Mouse (Mus musculus) small intestine, adult 2 months (tissue): ENCODE results near the gene Ugt1a8.
A peak's percentile ranks its signal among the peaks of the same experiment; 100 is the strongest.
"Not testable (repeated sequence)": the region's sequence is repeated elsewhere in the genome, so short reads cannot be mapped to it uniquely, and the experiment has no call there.

Experiments
- CTCF ChIP-seq: fragments of 200-500 bp; IDR thresholded peaks from 2 replicates; pipeline ENCODE4 v1.5.1; 2012; ENCODE audit warnings: low read depth, mild to moderate bottlenecking, control low read depth, inconsistent platforms, low read length, moderate library complexity, mixed read lengths; ENCODE audit not compliant: insufficient replicate concordance, insufficient read length; ENCODE audit errors: extremely low read depth
- POLR2A ChIP-seq: fragments of 200-500 bp; IDR thresholded peaks from 2 replicates; pipeline ENCODE4 v1.6.1; 2012; ENCODE audit warnings: low read depth, mild to moderate bottlenecking, control low read depth, inconsistent platforms, low read length, moderate library complexity

- not testable (repeated sequence) for TF ChIP-seq POLR2A
- peak; percentile 20; the same call in 1 of the 2 replicates for TF ChIP-seq CTCF
Measured at GRCm38 (mm10) chr1:88094270-88094676, 6.7 kb downstream of the Ugt1a8 start.
